Mouse (Mus musculus): ENCODE data around the gene Gpha2. TPM values are rescaled to one million over a fixed set of nuclear protein-coding genes. Genes with fewer than 3 reads are reported as not detected.

Gpha2 gene
- polyA plus RNA-seq, 1 experiment from 2014 or later, result not detected

DNA sequence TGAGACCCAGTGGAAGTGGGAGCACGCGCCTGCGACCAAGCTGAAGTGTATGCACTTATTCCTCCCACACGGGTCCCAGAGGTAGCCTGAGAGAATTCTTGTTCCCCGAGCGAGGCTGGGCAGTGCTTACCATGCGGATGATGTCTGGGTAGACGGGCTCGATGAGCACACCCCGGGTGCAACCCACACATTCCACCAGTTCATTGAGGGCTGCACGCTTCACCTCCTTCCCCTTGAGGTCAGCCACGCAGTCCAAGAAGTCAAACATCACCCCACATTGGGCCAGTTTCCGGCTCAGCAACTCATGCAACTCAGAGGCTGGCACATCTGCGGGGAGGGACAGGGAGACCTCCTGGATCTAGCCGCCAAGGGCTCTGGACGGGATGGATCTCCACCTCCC is 7.5 kb downstream of the Gpha2 start:
- Histone ChIP-seq H3K9ac (peak overlapping the region; percentile 87; the same call in 1 of the 2 replicates), H3K4me2 (no peak overlapping the region), H3K4me3 (no peak overlapping the region), H3K4me1 (peaks cover 11% of the 10 kb centered on the region), H3K27me3 (no peaks in the 10 kb centered on the region), H3K27ac (no peak overlapping the region), H3K9me3 (replicated peaks) (no peaks in the 10 kb centered on the region), H3K36me3 (ENCODE audit: poor library complexity, severe bottlenecking) (peaks cover 52% of the 10 kb centered on the region)
- no peak for ATAC-seq
- 88% methylated on average over 16 of the region's 16 CpGs for WGBS

DNA sequence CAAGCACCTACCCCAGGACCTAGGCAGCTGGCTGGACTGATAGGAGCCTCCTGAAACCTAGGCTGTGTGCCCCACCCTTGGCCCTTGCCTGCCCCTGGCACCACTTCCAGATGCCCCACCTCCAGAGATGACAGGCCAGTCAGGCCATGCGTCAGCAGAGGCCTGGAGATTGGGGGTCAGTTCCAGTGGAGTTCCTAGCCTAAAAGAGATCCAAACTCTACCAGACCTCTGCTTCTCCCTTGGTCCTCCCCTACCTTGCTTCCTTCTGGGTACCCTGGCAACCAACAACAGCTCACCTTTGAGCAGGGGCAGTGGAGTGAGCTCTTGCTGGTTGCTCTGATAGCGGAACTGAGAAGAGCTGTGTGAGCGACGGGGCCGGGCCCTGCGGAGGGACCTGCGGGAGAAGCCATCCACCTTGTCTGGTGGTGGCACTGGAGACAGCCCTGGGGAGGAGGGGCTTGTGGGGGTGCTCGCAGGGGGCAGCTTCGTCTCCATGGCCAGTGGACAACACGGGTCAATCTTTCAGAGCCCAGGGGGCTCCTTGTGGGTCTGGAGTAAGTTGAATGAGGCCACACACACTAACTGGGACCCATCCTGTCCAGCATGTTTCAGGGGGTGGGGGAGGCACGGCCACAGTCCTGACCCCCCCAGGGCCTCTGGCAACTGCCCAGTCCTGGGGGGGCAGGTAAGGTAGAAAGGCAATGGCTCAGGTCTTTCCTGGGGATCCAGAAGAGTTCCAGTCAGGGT is 8.3 kb downstream of the Gpha2 start:
- WGBS, result 66% methylated on average over 11 of the region's 11 CpGs
- H3K9ac ChIP-seq, result peak overlapping the region; percentile 87
- peak overlapping the region; percentile 75 for H3K4me2 ChIP-seq
- no peaks in the 10 kb centered on the region for H3K9me3 ChIP-seq (replicated peaks)
- peaks cover 11% of the 10 kb centered on the region for H3K4me1 ChIP-seq
- peak overlapping the region; percentile 80 for H3K4me3 ChIP-seq
- H3K27me3 ChIP-seq, result no peaks in the 10 kb centered on the region
- no peak for ATAC-seq
- H3K36me3 ChIP-seq (ENCODE audit: poor library complexity, severe bottlenecking), result peaks cover 43% of the 10 kb centered on the region
- no peak overlapping the region; the same call in 1 of the 2 replicates for H3K27ac ChIP-seq

DNA sequence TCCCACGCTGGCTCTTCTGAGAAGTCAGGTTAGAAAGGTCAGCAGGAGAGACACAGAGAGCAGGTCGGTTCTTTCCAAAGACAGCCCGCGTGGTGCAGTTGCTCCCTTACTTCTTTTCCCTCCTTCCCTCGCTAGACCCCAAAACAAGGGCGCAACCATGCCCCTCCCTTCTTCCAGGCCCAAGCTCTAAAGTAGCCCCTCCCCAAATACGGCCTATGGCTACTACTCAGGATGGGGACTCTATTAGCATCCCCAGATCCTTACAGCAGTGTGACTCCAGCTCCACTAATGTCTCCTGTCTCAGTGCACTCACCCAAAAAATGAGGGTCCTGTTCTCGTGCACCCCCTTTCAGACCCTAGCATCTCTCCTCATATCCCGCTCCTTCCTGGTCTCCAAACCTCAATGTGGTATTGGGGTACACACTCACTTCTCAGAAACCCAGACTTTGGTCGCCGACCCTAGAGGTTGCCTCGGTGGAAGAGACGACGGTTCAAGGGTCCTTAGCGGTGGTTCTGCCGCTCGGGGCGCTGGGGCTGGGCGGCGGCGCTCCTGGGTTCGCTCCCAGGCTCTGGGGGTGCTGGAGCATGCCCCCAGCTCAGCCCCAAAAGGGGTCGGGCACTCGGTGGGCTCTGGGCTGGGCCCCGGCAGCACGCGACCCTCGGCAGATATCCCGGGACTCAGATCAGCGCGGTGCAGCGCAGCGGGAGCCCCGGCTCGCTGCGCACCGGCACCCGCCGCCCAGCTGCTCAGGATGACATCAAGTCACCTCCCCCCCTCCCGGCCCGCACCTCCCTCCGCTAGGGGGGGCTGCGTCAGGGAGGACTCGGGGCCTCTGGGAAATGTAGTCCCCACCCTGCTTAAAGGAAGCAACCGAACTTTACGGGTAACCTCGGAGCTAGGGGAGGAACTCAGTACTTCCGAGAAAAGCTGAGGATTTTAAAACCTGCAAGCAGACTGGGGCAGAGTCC is 9.2 kb downstream of the Gpha2 start, which contains the start of gene Ppp2r5b:
TSS of gene Ppp2r5b (minus strand) at position 789 of the 969 bp plus-strand sequence.
- peak within 1 kb of the TSS; percentile 93 for H3K27ac ChIP-seq
- peaks cover 35% of the 10 kb centered on the region for H3K36me3 ChIP-seq (ENCODE audit: poor library complexity, severe bottlenecking)
- WGBS, result under 1% methylated on average over 47 of the region's 48 CpGs
- H3K27me3 ChIP-seq, result no peaks in the 10 kb centered on the region
- peak within 1 kb of the TSS; percentile 80 for H3K4me3 ChIP-seq
- no peaks in the 10 kb centered on the region for H3K9me3 ChIP-seq (replicated peaks)
- ATAC-seq, result peak; percentile 93
- H3K4me1 ChIP-seq, result peaks cover 11% of the 10 kb centered on the region
- H3K4me2 ChIP-seq, result peak within 1 kb of the TSS; percentile 75
- peak within 1 kb of the TSS; percentile 87 for H3K9ac ChIP-seq

DNA sequence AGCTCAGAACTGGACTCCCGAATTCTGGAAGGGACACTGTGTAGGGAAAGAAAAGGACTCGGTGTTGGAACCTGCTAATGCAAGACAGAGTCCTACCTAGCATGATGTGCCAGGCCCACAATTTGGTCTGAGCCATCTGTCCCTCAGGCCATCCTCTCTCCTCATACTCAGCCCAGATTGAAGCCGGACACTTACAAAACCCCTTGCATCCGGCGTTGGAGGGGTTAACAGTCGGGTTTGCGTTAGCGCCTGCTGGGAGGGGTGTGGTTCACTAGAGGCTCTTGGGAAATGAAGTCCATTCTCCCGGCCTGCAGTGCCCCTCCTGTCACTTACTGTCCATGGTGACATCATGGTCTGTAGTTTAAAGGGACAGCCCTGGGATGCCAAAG is 9.9 kb downstream of the Gpha2 start:
- peak overlapping the region; percentile 87 for H3K9ac ChIP-seq
- peaks cover 28% of the 10 kb centered on the region for H3K36me3 ChIP-seq (ENCODE audit: poor library complexity, severe bottlenecking)
- H3K27ac ChIP-seq, result peak overlapping the region; percentile 93
- H3K4me3 ChIP-seq, result peak overlapping the region; percentile 80
- H3K27me3 ChIP-seq, result no peaks in the 10 kb centered on the region
- H3K9me3 ChIP-seq (replicated peaks), result no peaks in the 10 kb centered on the region
- peak; percentile 89 for ATAC-seq
- H3K4me1 ChIP-seq, result peaks cover 11% of the 10 kb centered on the region
- peak overlapping the region; percentile 75 for H3K4me2 ChIP-seq
- 0% methylated on average over 9 of the region's 9 CpGs for whole genome bisulfite sequencing

DNA sequence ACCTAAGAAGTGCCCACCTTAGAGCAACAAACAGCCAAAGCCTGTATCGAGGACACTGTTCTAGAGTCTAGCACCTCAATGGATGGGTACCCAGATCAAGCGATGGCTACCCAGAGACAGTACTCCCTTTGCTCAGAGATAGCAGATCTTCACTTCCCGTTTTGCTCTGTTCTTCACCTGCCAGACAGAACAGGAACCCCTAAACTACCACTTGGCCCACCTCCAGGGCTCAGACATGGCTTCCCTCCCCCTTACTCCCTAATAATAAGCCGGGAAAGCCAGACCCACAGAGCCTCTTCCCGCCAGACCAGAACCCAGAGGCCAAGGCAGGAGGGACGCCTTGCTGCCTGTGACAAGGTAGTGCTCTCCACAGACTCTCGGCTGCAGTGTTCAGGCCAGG is 10.7 kb downstream of the Gpha2 start:
- H3K36me3 ChIP-seq (ENCODE audit: poor library complexity, severe bottlenecking), result peaks cover 20% of the 10 kb centered on the region
- no peaks in the 10 kb centered on the region for H3K9me3 ChIP-seq (replicated peaks)
- WGBS, result 66% methylated on average over 7 of the region's 7 CpGs
- no peak for ATAC-seq
- H3K4me2 ChIP-seq, result peak overlapping the region; percentile 75; the same call in 1 of the 2 replicates
- no peaks in the 10 kb centered on the region for H3K27me3 ChIP-seq
- 0 out of 2 replicates have a peak overlapping the region, but pooled peaks have one; percentile 80 for H3K4me3 ChIP-seq
- H3K27ac ChIP-seq, result no peak overlapping the region
- no peak overlapping the region for H3K9ac ChIP-seq
- H3K4me1 ChIP-seq, result peaks cover 11% of the 10 kb centered on the region

DNA sequence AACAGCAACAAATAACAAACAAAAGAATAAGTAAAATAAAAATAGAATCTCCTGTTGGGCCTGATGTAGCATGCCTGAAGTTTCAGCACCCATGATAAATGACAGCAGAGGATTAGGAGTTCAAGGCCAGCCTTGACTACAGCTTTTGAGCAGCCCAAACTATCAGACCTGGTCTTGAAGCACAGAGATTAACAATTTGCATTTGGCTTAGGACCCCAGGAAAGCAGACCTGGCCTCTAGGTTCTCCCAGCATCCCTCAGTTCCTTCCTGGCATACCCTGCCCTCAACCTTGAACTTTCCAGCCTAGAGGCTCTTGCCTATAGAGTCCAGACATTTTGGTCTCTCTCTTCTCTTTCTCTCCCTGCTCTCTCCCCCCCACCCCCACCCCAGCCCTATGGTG is 12.6 kb downstream of the Gpha2 start:
- ATAC-seq, result no peak
- H3K36me3 ChIP-seq (ENCODE audit: poor library complexity, severe bottlenecking), result 0 out of 2 replicates have a peak, but pooled peaks cover 3% of the 10 kb centered on the region
- no peak overlapping the region for H3K4me3 ChIP-seq
- no peak overlapping the region for H3K27ac ChIP-seq
- no peak overlapping the region for H3K4me2 ChIP-seq
- H3K9ac ChIP-seq, result no peak overlapping the region
- no peaks in the 10 kb centered on the region for H3K27me3 ChIP-seq
- peaks cover 22% of the 10 kb centered on the region for H3K4me1 ChIP-seq
- no peaks in the 10 kb centered on the region for H3K9me3 ChIP-seq (replicated peaks)

DNA sequence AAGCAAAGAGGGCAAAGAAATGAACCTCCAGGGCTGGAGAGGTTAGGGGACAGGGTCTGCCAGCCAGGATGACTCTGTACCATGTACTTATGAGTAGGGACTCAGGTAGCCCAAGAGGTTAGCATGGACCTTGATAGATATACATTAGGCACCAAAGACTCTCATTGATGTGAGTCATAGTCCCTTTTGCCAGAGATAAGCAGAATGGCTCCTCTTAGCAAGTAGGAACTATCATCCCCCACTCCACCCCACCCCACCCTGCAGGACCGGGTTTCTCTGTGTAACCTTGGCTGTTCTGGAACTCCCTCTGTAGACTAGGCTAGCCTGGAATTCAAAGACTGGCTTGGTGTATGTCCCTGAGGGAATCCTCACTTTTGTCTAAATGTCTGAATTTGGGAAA is 14.0 kb downstream of the Gpha2 start:
- no peak overlapping the region for H3K27ac ChIP-seq
- 88% methylated on average over 1 of the region's 1 CpGs for WGBS
- H3K4me1 ChIP-seq, result peaks cover 11% of the 10 kb centered on the region
- H3K4me3 ChIP-seq, result no peak overlapping the region
- no peaks in the 10 kb centered on the region for H3K9me3 ChIP-seq (replicated peaks)
- H3K4me2 ChIP-seq, result no peak overlapping the region
- H3K36me3 ChIP-seq (ENCODE audit: poor library complexity, severe bottlenecking), result peaks cover 16% of the 10 kb centered on the region
- no peak overlapping the region for H3K9ac ChIP-seq
- H3K27me3 ChIP-seq, result no peaks in the 10 kb centered on the region
- no peak for ATAC-seq

DNA sequence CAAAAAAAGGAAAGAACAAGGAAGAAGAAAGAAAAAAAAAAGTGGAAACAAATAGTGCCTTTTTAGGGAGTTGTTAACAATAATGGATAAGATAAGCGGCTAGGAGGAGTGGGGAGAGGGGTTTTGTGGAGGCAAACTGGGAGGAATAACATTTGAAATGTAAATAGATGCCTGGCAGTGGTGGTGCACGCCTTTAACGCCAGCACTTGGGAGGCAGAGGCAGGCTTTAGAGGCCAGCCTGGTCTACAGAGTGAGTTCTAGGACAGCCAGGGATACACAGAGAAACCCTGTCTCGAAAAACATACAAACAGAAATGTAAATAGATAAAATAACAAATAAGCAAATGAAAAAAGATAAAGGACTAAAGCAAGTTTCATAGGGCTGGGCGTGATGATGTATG is 14.5 kb downstream of the Gpha2 start:
- H3K4me3 ChIP-seq, result peak overlapping the region; percentile 87
- peak overlapping the region; percentile 94 for H3K4me2 ChIP-seq
- H3K27me3 ChIP-seq, result no peaks in the 10 kb centered on the region
- no peak for ATAC-seq
- H3K4me1 ChIP-seq, result peaks cover 10% of the 10 kb centered on the region
- H3K9me3 ChIP-seq (replicated peaks), result no peaks in the 10 kb centered on the region
- peak overlapping the region; percentile 31; the same call in 1 of the 2 replicates for H3K27ac ChIP-seq
- peaks cover 22% of the 10 kb centered on the region for H3K36me3 ChIP-seq (ENCODE audit: poor library complexity, severe bottlenecking)
- no peak overlapping the region for H3K9ac ChIP-seq
- WGBS, result 36% methylated on average over 5 of the region's 5 CpGs

DNA sequence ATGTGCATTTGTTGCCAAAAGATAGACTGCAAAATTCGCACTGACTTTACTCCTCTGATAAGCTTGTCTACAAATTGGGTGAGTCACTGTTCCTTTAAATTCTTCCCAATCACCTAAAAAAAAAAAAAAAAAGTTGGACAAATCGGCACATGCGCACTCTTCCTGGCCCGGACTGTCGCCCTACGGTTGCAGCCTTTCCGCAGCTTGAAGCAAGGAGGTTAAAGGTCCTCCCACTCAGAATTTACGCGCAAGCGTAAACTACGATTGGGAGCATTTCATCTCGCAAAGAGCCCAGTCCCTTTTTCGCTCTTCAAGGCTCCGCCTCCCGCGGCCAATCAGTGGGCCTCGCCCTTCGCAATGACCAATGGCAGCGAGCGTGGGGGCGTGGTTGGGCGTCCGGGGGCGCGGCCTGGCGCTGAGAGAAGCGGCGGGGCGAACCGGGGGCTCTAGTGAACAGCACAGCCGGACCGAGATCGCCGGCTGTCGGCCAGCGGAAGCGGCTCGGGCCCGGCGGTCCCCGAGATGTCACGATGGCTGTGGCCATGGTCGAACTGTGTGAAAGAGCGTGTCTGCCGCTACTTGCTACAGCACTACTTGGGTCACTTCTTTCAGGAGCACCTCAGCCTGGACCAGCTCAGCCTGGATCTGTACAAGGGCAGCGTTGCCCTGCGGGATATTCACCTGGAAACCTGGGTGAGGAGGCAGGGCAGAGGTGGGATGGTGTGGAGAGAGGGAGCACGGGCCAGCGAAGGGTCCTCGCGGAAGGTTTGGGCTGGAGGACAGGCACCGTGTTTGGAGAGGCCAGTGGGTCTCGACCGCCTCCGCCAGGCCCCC is 15.3 kb downstream of the Gpha2 start, which contains the start of gene Atg2a:
TSS of gene Atg2a (plus strand) at position 395 of the 834 bp plus-strand sequence.
- Histone ChIP-seq H3K4me2 (peak within 1 kb of the TSS; percentile 94), H3K4me1 (peaks cover 10% of the 10 kb centered on the region), H3K27ac (peak within 1 kb of the TSS; percentile 31), H3K9ac (peak within 1 kb of the TSS; percentile 95), H3K27me3 (no peaks in the 10 kb centered on the region), H3K4me3 (peak within 1 kb of the TSS; percentile 87), H3K9me3 (replicated peaks) (no peaks in the 10 kb centered on the region), H3K36me3 (ENCODE audit: poor library complexity, severe bottlenecking) (peaks cover 30% of the 10 kb centered on the region)
- ATAC-seq, result peak; percentile 94
- under 1% methylated on average over 55 of the region's 55 CpGs for WGBS

DNA sequence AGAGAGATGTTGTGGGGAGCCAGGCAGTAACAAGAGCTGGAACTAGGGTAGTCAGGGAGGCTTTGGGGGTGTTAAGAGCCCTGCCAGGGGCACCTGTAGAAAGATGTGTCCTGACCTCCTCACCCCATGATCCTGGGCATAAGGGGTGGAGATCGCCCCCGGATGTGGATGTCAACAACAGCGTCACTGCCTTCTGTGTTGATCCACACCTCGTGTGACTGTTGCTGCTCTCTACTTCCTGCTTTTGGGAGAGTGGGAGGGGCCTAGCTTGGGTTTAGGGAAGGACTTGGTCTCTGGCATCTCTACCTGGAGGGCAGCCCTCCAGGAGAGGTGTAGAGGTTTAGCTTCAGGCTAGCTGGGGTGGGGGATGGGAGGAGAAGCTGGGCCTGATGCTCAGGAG is 16.1 kb downstream of the Gpha2 start:
- peak overlapping the region; percentile 95 for H3K9ac ChIP-seq
- H3K36me3 ChIP-seq (ENCODE audit: poor library complexity, severe bottlenecking), result peaks cover 38% of the 10 kb centered on the region
- H3K27ac ChIP-seq, result no peak overlapping the region
- peaks cover 10% of the 10 kb centered on the region for H3K4me1 ChIP-seq
- H3K4me2 ChIP-seq, result peak overlapping the region; percentile 94
- no peak for ATAC-seq
- no peaks in the 10 kb centered on the region for H3K27me3 ChIP-seq
- WGBS, result 1% methylated on average over 4 of the region's 4 CpGs
- peak overlapping the region; percentile 87 for H3K4me3 ChIP-seq
- H3K9me3 ChIP-seq (replicated peaks), result no peaks in the 10 kb centered on the region

DNA sequence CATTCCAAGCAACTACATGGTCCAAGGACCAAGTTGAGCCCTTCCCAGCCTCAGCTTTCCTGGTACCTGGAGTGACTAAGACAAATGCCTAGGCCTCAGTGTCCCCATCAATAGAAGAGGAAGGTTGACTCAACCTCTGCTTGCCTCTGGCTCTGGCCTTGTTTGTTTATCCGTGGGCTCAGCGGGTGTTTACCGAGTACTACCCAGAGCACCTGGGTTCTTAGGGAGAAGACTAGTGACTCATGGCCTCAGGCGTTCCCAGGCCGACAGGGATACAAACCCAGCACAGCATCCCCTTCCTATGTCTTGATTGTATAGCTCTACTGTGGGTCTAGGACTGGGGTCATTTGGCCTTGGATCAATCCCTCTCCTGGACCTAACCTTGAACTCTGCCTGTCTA is 17.0 kb downstream of the Gpha2 start:
- no peak overlapping the region for H3K27ac ChIP-seq
- H3K9ac ChIP-seq, result 0 out of 2 replicates have a peak overlapping the region, but pooled peaks have one; percentile 95
- H3K36me3 ChIP-seq (ENCODE audit: poor library complexity, severe bottlenecking), result peaks cover 47% of the 10 kb centered on the region
- peaks cover 10% of the 10 kb centered on the region for H3K4me1 ChIP-seq
- no peak overlapping the region for H3K4me3 ChIP-seq
- H3K27me3 ChIP-seq, result no peaks in the 10 kb centered on the region
- no peak for ATAC-seq
- no peaks in the 10 kb centered on the region for H3K9me3 ChIP-seq (replicated peaks)
- WGBS, result 88% methylated on average over 5 of the region's 5 CpGs
- H3K4me2 ChIP-seq, result no peak overlapping the region

All from forebrain, embryonic 13.5 days (tissue).